Mouse (Mus musculus) leukemia stem cell, adult 10-12 weeks (primary cell): ENCODE results near the gene Sgo2b. TPM values are rescaled to one million over a fixed set of nuclear protein-coding genes. Genes with fewer than 3 reads are reported as not detected.

ENCODE experiments used
- polyA plus RNA-seq: library from polyadenylated mRNA; stranded (reverse); fragments of >175 nt; gene quantifications from 2 replicates; pipeline ENCODE4 v1.2.3, GENCODE M21; 2012; ENCODE audit warnings: low replicate concordance

The Sgo2b gene
- polyA plus RNA-seq: not detected in 2 replicates

GRCm38 (mm10) chr8:63951626-63952377 lies at the start of gene Sgo2b:
TSS of gene Sgo2b (minus strand) at chr8:63952248.

